Mouse (Mus musculus) testis, adult 2 months (tissue): Measurements from ENCODE around the gene D430041D05Rik.

Source experiments
- CTCF ChIP-seq: fragments of 200-500 bp; IDR thresholded peaks from 2 replicates; pipeline ENCODE4 v1.5.1; 2012; ENCODE audit warnings: low read depth, mild to moderate bottlenecking, inconsistent platforms, low read length, moderate library complexity; ENCODE audit not compliant: control insufficient read depth, insufficient read depth, insufficient replicate concordance
- POLR2A ChIP-seq: fragments of 200-500 bp; IDR thresholded peaks from 2 replicates; pipeline ENCODE4 v1.6.1; 2012; ENCODE audit warnings: low read depth, mild to moderate bottlenecking, inconsistent platforms, low read length, moderate library complexity; ENCODE audit not compliant: control insufficient read depth

DNA sequence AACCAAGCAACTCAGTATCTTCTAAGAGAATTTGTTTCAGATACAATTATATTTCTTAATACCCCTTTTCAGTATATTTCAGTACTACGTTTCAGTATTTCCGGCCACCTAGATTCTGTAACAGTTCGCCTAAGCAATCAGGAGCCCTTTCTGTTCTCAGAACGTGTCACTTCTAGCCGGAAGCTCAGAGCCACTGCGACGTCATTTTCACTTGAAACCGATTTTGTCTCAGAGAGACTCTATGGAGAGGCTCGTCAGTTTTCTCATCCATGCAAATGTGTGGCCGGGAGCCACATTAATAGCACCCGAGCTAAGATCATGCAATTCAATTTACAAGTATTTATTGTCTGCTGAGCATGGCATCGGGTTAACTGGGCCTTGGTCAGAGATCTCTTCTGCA lies 266.8 kb downstream of the D430041D05Rik start:
- TF ChIP-seq CTCF: no peak
- TF ChIP-seq POLR2A: no peak
